Mouse (Mus musculus) hindbrain, embryonic 14.5 days (tissue): ENCODE results near the gene Rras2. TPM values are rescaled to one million over a fixed set of nuclear protein-coding genes. Genes with fewer than 3 reads are reported as not detected.

Experiments
- ATAC-seq: fragments of 200-750 bp; cut with Nextera tagmentation; 2 replicates; pipeline ENCODE4 v1.8.0; 2017; ENCODE audit warnings: moderate number of reproducible peaks, mild to moderate bottlenecking, moderate TSS enrichment, moderate library complexity; ENCODE audit not compliant: low FRiP score
- DNase-seq: peaks from one replicate; pipeline ENCODE4 v3.0.0-alpha.2; 2015; ENCODE audit warnings: low spot score
- H3K27ac ChIP-seq: fragments of 300-500 bp; sonication (generic); 2 replicates; pipeline ENCODE4 v1.5.1; 2014; ENCODE audit warnings: mild to moderate bottlenecking, moderate library complexity
- H3K27me3 ChIP-seq: fragments of 300-500 bp; sonication (generic); 2 replicates; pipeline ENCODE4 v1.6.1; 2014; ENCODE audit warnings: mild to moderate bottlenecking, low read length, mixed read lengths; ENCODE audit not compliant: control insufficient read depth, insufficient read depth
- H3K36me3 ChIP-seq: fragments of 300-500 bp; sonication (generic); replicated peaks from 2 replicates; pipeline ENCODE4 v1.6.1; 2014; ENCODE audit not compliant: control insufficient read depth, insufficient read depth
- H3K4me1 ChIP-seq: fragments of 300-500 bp; sonication (generic); replicated peaks from 2 replicates; pipeline ENCODE4 v1.6.1; 2014; ENCODE audit warnings: antibody characterized with exemption, low read length, mixed read lengths; ENCODE audit not compliant: control insufficient read depth, insufficient read depth
- H3K4me2 ChIP-seq: fragments of 300-500 bp; sonication (generic); replicated peaks from 2 replicates; pipeline ENCODE4 v1.6.1; 2014; ENCODE audit warnings: mild to moderate bottlenecking, moderate library complexity
- H3K4me3 ChIP-seq: fragments of 300-500 bp; sonication (generic); replicated peaks from 2 replicates; pipeline ENCODE4 v1.5.1; 2014; ENCODE audit warnings: mild to moderate bottlenecking, low read length
- H3K9ac ChIP-seq: fragments of 300-500 bp; sonication (generic); 2 replicates; pipeline ENCODE4 v1.6.1; 2014
- H3K9me3 ChIP-seq: fragments of 300-500 bp; sonication (generic); 2 replicates; pipeline ENCODE4 v1.6.1; 2016; ENCODE audit warnings: low read length; ENCODE audit not compliant: control insufficient read depth
- WGBS: fragments of 180-500 bp; shearing (Covaris S2); extraction: QIAGEN DNeasy Blood & Tissue Kit; methylation state at CpG from one replicate; pipeline ENCODE4 v1.1.7; 2014; 5-methylcytosine and 5-hydroxymethylcytosine counted together
- polyA plus RNA-seq: library from polyadenylated mRNA; unstranded; fragments of >200 nt; fragmentation: Nextera tagmentation; extraction: Ambion mirVana; gene quantifications from 2 replicates; pipeline ENCODE4 v1.2.1, GENCODE M21; 2014

Rras2 gene
- polyA plus RNA-seq, 1 experiment from 2014 or later, result 23.9 TPM

GRCm38 (mm10) chr7:114006456-114006855, 111.1 kb downstream of the Rras2 start:
- H3K4me3 ChIP-seq, result no peak overlapping the region
- H3K27me3 ChIP-seq, result no peaks in the 10 kb centered on the region
- H3K9me3 ChIP-seq, result no peaks in the 10 kb centered on the region
- no peak overlapping the region for H3K9ac ChIP-seq
- ATAC-seq (no peak), DNase-seq (no peak)
- 76% methylated on average over 8 of the region's 8 CpGs for WGBS
- no peak overlapping the region for H3K4me2 ChIP-seq
- no peak overlapping the region for H3K27ac ChIP-seq
- 0 out of 2 replicates have a peak, but pooled peaks cover 11% of the 10 kb centered on the region for H3K4me1 ChIP-seq
- H3K36me3 ChIP-seq, result no peaks in the 10 kb centered on the region

GRCm38 (mm10) chr7:114005499-114005898, 112.1 kb downstream of the Rras2 start:
- H3K4me1 ChIP-seq, result 0 out of 2 replicates have a peak, but pooled peaks cover 11% of the 10 kb centered on the region
- WGBS, result 72% methylated on average over 5 of the region's 5 CpGs
- no peaks in the 10 kb centered on the region for H3K27me3 ChIP-seq
- H3K9me3 ChIP-seq, result no peaks in the 10 kb centered on the region
- DNase-seq, result no peak
- no peak overlapping the region for H3K4me2 ChIP-seq
- no peaks in the 10 kb centered on the region for H3K36me3 ChIP-seq
- H3K4me3 ChIP-seq, result no peak overlapping the region
- H3K27ac ChIP-seq, result no peak overlapping the region
- no peak overlapping the region for H3K9ac ChIP-seq
- ATAC-seq, result no peak

- 11% methylated on average over 5 of the region's 5 CpGs for WGBS
Observed at GRCm38 (mm10) chr7:114004171-114004570, 113.4 kb downstream of the Rras2 start.

GRCm38 (mm10) chr7:113997675-113998354, 119.8 kb downstream of the Rras2 start:
- Histone ChIP-seq H3K4me1 (peaks cover 13% of the 10 kb centered on the region), H3K27ac (no peak overlapping the region), H3K4me2 (no peak overlapping the region), H3K9ac (no peak overlapping the region), H3K4me3 (no peak overlapping the region), H3K9me3 (no peaks in the 10 kb centered on the region), H3K36me3 (no peaks in the 10 kb centered on the region), H3K27me3 (no peaks in the 10 kb centered on the region)
- DNase-seq, result no peak
- 78% methylated on average over 7 of the region's 7 CpGs for WGBS
- no peak for ATAC-seq

More at GRCm38 (mm10) chr7:114004171-114004570, 113.4 kb downstream of the Rras2 start:
- 0 out of 2 replicates have a peak, but pooled peaks cover 11% of the 10 kb centered on the region for H3K4me1 ChIP-seq
- no peaks in the 10 kb centered on the region for H3K27me3 ChIP-seq
- H3K4me3 ChIP-seq, result no peak overlapping the region
- H3K9me3 ChIP-seq, result no peaks in the 10 kb centered on the region
- ATAC-seq (no peak), DNase-seq (peak; percentile 52)
- H3K4me2 ChIP-seq, result 0 out of 2 replicates have a peak overlapping the region, but pooled peaks have one; percentile 0
- H3K9ac ChIP-seq, result no peak overlapping the region
- no peaks in the 10 kb centered on the region for H3K36me3 ChIP-seq
- H3K27ac ChIP-seq, result peak overlapping the region; percentile 29; the same call in 1 of the 2 replicates

Other genes with a start within 250 kb of the Rras2 start
- 96.1 and 110 TPM in 2 replicates for gene Copb1, start 136.9 kb upstream of the Rras2 start, polyA plus RNA-seq
- gene Psma1, start 158.3 kb upstream of the Rras2 start, polyA plus RNA-seq, result 331 and 341 TPM in 2 replicates